Mouse (Mus musculus) T-helper 17 cell (primary cell): ENCODE results near the gene Chd8.

Source experiments
- in situ Hi-C, 2 experiments: fragments of 300-600 bp; cut with MboI, MseI; formaldehyde crosslinking; loops; 1 replicate in 1 of 2; 2 replicates in 1 of 2; pipeline ENCODE4 v1.15.1; 2025; ENCODE audit warnings: high pct_unique_total_duplicates in 2 of 2

The Chd8 gene

DNA sequence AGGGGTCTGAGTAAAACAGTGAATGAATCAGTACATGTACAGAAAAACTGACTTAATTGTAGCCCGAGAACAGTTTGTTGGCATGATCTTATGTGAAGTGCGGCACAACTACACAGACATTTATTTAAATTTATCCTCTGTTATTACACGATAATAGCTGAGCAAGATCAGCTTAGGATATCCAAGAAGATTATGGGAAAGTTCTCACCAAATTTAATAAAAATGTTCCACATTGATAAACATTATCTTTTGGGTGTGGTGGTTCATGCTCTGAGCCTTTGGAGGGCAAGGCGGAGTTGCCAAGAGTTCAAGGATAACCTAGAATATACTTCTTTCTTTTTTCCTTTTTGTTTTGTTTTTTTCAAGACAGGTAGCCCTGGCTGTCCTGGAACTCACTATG, 58.2 kb downstream of the Chd8 start:
- in situ Hi-C loops: no loop called here

DNA sequence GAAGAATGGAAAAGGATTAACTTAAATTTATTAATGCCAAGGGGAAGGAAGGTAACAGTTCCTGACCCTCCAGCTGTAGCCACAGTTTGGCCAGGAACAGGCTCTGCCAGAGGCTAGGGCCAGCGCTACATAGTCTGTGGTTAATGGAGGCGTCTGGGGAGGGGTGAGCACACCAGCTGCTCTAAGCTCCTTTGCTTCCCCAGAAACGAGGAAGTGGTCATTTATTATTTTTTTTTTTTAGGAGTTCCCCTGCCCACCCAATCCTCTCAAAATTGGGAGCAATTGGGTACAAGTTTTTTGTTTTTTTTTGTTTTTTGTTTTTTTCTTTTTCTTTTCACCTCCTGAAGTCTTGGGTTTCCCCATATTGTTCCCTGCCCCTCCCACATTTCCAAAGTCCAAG, 59.4 kb downstream of the Chd8 start:
- in situ Hi-C loops: no loop called here

DNA sequence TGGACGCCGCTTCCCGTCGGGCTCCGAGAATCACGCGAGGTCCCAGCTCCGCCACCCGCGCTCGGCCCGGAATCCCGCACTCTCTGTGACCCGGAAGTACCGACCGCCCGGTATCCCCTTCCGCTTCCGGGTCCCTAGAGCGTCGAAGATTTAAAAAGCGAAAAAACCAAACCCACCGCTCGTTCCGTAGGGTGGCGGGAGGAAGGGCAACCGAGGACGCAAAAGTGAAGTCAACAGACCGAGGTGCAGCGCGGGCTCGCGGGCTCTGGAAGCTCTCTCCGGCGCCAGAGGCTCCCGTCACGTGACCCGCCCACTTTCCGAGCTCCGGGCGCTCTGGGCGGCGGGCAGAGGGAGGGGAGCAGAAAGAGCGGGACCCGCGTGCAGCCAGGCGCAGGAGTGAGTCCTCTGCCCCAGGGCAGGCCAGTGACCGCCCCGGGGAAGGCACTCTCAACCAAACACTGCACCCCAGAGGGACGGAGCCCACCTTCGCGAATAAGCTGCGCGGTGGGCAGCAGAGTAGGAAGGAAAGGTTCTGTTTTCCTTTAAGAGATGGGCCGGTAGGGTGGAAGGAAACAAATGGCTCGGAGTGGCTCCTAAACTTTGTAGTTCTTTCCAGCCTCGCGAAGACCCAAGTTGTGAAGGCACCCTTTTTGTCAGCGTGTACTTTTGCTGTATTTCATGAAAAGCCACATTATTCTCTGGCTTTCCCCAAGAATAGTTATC, 60.3 kb downstream of the Chd8 start, which contains the start of gene Supt16:
Supt16 (minus strand) TSS at position 261 of the 723 bp plus-strand sequence.
- in situ Hi-C loops: no loop called here

DNA sequence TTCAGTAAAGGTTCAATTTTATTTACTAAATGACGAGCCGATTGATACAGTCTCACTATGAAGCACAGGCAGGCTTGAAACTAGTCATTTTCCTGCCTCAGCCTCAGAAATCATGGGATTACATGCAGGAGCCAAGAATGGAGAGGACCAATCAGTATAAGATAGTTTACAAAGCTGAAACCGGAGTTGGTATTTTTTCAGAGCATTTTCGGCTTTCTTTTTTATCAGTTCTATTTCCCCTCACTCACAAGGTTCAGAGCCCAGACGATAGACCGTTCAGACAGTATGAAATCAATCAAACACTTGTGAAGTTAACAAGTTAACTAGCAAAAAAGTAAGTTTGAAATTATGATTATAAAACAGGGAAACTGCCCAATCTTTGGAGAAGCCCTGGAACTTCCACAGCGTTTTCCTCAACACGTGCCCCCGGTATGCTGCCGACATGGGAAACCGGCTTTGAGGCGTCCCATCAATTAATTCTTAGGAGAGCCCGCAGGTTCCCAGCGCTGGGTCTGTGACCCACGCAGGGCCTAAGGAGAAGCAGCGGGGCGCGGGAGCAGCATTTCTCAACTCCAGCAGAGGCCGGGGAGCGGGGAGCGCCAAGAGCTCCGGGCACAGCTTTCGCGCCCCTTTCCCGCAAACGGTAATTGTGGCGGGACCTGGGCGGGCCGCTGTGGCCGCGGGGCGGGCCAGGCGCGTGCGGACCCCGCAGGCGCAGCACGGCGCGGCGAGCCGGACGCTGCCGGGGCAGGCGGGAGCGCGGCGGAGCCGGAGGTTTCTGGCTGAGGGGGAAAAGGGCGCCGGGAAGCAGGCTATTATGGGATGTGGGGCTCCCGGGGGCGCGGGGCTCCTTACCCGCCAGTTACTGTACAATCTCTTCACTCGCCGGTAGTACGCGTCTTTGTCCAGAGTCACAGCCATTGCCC, 61.1 kb downstream of the Chd8 start:
- in situ Hi-C loops: no loop called here

DNA sequence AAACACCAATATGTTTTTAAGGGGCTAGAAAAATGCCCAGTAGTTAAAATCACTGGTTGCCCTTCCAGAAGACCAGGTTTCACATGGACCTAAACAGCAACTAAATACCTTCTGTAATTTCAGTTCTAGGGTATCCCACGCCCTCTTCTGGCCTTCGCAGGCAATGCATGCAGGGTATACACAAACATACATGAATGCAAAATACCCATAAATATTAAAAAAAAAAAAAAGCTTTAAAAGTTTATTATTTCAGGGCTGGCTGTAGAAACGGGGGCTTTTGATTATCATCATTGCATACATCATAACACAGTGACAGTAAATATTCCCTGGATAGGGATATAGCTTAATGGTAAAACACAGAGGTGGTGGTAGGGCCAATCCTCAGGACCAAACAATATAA, 61.9 kb downstream of the Chd8 start:
- in situ Hi-C loops: no loop called here

DNA sequence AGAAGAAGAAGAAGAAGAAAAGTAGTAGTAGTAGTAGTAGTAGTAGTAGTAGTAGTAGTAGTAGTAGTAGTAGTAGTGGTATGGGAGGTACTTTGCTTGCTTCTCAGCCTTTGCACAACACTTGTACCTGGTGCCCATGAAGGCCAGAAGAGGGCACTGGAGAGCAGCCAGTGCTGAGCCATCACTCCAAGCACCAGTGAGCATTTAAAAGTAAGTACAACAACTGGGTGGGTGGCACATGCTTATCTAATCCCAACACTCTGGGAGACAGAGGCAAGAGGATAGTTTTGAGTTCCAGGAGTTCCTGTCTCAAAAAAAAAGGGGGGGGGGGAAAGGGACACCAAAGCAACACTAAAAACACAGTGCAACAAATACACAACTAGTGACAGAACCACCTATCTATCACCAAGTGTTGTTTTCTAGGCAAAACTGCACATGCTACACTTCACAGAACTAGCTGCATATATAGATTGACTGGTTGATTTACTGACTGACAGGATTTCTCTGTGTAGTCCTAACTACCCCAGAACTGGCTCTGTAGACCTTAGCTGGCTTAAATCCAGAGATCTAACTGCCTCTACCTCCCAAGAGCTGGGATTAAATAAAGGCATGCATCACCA, 66.7 kb downstream of the Chd8 start:
- in situ Hi-C loops: no loop called here

DNA sequence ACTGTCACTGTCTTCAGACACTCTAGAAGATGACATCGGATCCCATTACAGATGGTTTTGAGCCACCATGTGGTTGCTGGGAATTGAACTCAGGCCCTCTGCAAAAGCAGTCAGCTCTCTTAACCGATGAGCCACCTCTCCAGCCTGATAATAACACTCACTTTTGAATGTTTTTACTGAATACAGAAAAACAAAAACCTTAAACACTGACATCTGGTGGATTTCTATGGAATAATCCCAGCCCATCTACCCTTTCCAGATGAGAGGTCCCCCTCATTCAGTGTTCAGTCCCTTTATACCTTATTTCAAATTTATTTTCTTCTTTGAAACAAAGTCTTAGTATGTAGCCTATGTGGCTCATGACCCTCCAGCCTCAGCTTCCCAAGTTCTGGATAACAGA, 68.1 kb downstream of the Chd8 start:
- in situ Hi-C loops: no loop called here

DNA sequence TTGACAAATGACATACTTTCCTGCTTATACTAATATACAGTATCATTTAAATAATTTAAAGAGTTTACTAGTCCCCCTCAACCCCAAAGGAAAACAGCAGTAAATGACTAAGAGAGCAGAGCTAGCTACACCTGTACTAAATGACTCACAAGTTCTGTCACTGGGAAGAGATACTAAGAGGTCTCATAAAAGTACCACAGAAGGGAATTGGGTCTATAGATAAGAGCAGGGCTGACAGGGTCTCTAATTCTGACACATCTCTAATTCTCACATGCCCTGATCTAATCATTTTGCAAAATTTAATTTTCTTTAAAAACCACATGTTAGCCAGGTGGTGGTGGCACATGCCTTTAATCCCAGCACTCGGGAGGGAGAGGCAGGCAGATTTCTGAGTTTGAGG, 68.8 kb downstream of the Chd8 start:
- in situ Hi-C loops: no loop called here

DNA sequence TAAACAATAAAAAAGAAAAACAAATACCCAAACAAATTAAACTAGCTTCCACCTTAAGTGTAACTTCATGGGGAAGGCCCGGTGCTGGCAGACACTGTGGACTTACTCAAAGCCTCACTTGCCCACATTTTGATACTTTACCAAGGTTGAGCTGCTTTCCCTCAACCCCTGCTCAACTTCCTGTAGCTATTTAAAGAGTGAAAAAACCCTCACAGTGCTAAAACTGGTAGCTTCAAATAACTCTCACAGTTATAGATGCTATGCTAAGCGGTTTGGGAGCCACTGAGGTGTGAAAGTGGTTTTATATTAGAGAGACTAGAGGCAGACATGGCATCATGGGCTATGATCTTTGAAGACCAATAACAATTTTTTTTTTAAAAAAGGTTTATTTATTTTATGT, 91.0 kb downstream of the Chd8 start:
- in situ Hi-C loops: no loop called here

DNA sequence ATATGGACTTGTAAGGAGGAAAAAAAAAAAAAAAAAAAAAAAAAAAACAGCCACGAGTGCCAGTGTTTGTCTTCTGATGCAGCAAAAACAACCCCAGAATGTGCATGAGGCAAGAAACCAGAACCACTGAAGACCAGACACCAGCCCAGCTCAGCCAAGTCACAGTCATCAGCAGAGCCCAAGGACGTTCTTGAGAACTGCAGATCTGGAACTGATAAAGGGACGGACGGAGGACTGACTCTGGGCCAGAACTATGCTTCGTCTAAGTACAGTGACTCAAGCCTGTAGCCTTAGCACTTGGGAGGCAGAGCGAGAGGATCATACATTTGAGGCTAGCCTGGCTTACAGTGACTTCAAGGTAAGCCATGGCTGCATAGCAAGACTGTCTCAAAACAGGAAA, 96.7 kb downstream of the Chd8 start:
- in situ Hi-C loops: loop anchor here (5.0 kb wide), 2 partner anchors 39 to 51 kb away; no protein-coding TSS in a partner anchor

DNA sequence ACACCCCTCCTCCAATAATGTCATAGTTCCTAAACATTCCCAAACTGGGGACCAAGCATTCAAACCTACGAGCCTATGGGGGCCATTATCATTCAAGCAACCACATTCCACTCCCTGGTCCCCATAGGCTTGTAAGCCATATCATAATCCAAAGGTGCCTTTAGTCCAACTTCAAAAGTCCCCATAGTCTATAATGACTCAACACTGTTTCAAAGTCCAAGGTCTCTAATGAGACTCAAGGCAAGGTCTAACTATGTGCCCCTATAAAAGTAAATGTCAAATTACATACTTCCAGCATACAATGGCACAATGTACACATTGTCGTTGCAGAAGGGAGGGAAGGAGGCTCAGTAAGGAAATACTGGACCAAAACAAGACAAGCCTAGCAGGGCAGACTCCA, 102.6 kb downstream of the Chd8 start:
- in situ Hi-C loops: no loop called here

DNA sequence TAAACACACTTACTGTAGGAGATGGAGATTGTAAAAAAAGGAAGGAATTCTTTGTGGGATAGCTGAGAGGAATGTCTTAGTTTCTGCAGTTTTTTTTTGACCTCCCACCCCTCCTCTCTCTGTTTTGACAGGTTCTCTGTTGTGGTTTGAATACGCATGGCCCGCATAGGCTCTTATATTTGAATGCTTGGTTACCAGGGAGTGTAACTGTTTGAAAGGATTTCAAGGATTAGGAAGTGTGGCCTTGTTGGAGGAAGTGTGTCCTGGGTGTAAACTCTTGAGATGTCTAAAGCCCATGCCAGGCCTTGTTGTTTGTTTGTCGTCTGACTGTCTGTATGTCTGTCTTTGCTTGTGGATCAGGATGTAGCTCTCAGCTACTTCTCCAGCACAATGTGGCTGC, 105.0 kb downstream of the Chd8 start:
- in situ Hi-C loops: no loop called here

DNA sequence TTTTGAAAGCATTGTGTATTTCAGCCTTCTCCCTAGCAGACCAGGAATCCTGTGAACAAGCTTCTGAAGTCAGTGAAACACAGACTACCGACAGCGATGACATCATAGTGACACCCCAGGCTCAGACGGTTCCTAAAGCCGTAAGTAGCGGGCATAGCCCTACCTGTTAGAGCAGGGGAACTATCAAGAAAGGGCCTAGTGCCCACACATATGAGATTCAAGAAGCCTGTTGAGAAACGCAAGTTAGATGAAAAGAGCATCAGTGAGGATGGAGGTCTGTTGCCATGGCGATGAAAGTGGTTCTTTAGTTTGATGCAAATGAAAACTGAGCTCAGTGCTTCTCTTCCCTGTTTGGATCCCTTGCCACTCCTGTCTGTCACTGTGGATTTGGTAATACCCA, 105.4 kb downstream of the Chd8 start:
- in situ Hi-C loops: no loop called here

DNA sequence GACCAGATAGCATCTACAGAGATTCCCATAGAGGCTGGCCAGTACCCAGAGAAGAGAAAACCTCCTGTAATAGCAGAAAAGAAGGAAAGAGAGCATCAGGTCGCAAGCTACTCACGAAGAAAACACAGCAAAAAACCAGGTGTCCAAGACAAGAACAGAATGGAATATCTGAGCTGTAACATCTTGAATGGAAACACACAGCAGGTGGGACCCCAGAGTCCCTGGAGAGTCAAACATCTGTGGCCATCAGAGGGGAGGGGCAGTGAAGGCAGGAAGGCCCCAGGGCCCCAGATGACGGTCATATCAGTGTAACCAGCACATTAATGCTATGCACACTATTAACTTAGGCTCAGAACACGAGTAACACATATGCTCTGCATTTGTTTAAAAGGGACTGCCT, 107.7 kb downstream of the Chd8 start:
- in situ Hi-C loops: loop anchor here in 1 of 2 experiments (25.0 kb wide), 1 partner anchor 412 kb away; no protein-coding TSS in a partner anchor
